Mouse (Mus musculus) brain, embryonic 14.5 days (tissue): ENCODE measurements around the gene Rcn1.

ENCODE experiments used
- CTCF ChIP-seq: fragments of 200-500 bp; IDR thresholded peaks from 2 replicates; pipeline ENCODE4 v1.5.1; 2012; ENCODE audit warnings: inconsistent platforms, mild to moderate bottlenecking, moderate library complexity, borderline replicate concordance; ENCODE audit not compliant: insufficient read depth, insufficient read length; ENCODE audit errors: extremely low read depth
- POLR2A ChIP-seq: fragments of 200-500 bp; IDR thresholded peaks from 2 replicates; pipeline ENCODE4 v1.6.1; 2012; ENCODE audit warnings: mild to moderate bottlenecking, inconsistent platforms, borderline replicate concordance; ENCODE audit not compliant: poor library complexity, insufficient read depth, insufficient read length, severe bottlenecking; ENCODE audit errors: extremely low read depth

DNA sequence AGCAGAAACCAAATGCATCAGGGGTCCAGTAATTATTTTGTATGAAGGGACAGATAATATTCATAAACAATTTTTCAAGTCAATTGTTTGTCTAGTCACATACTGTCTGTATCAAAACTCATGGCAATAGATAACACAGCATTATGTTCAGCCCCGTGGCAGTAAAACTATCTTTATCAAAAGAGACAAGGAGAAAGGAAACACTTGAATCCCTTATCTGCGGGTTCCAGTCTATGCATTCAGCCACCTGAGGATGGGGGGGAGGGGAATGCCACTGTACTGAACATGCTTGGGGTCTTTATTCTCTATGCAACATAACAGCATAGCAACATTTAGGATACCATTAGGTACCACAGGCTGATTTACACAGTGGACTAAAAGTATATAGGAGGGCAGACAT is 15.2 kb upstream of the Rcn1 start:
- TF ChIP-seq CTCF = no peak
- TF ChIP-seq POLR2A = no peak
